In the genomic region with DNA sequence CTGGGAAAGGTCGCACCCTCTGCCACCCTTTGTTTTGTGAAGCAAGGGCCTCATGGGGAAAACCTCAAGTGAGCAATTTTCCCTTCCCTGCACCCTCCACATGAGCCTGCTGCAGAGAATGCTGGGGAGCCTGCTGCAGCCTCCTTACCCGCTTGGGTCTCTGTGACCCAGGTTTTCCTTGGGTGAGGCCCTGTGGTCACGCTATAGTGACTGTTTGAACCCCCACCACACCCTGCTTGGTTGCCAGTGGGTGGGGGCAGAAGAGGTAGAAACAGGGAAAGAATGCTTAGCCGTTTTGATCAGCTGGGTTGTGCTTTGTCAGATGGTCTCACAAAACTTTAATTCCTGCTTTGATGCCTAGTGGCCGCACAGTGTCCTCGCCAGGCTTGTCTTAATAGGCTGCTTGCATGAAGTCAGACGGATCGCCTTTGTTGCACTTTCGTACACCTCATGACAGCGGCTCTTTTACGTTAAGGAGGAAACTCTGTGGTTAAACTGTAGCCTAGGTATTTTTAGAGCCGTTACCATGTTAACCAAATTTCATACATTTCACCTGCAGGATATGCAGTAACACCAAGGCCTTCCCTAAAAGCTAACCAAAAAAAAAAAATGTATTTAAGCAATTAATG, we compare ENCODE assay signal across 8 mouse cellular contexts.
DNase-seq lines count a peak whose midpoint lies in the region; ATAC-seq and TF ChIP-seq lines count a peak whose summit lies in the region.

No protein-coding gene starts in this region.

- no peaks in the 10 kb centered on the region for H3K27me3 ChIP-seq in liver, embryonic 11.5 days (replicated peaks; ENCODE audit: control insufficient read depth, insufficient read depth, low read length)
- no peaks in the 10 kb centered on the region for H3K27me3 ChIP-seq in small intestine, adult 2 months (ENCODE audit: control insufficient read depth, insufficient read depth, low read length)
- 0 out of 2 replicates have a peak, but pooled peaks cover 1% of the 10 kb centered on the region for H3K27me3 ChIP-seq in forebrain, embryonic 12.5 days

- H3K9me3 ChIP-seq in liver, embryonic 11.5 days (ENCODE audit: control insufficient read depth, low read length), result no peaks in the 10 kb centered on the region
- H3K9me3 ChIP-seq in forebrain, embryonic 12.5 days, result no peaks in the 10 kb centered on the region

- no peak for TF ChIP-seq CTCF in brain, embryonic 14.5 days (IDR thresholded peaks at IDR 0.05; ENCODE audit: borderline replicate concordance, extremely low read depth, insufficient read depth, insufficient read length)
- peak; percentile 16; the same call in 1 of the 2 replicates for TF ChIP-seq CTCF in small intestine, adult 2 months (IDR thresholded peaks at IDR 0.05; ENCODE audit: extremely low read depth, insufficient read length, insufficient replicate concordance, low read depth, low read length)

- peak overlapping the region; percentile 20; the same call in 1 of the 2 replicates for H3K4me2 ChIP-seq in liver, embryonic 11.5 days
- no peak overlapping the region for H3K4me2 ChIP-seq in forebrain, embryonic 12.5 days

- WGBS in liver, embryonic 11.5 days, result 41% methylated on average over 12 of the region's 12 CpGs
- 23% methylated on average over 12 of the region's 12 CpGs for WGBS in small intestine, adult 2 months
- WGBS in forebrain, embryonic 12.5 days, result 25% methylated on average over 12 of the region's 12 CpGs

- DNase-seq in adrenal gland, adult (ENCODE audit: inconsistent age in 2 of 2, low spot score in 1 of 2), result peak; percentile 13 to 33
- DNase-seq in adrenal gland, postnatal 10 days, result no peak
- DNase-seq in brain, embryonic 14.5 days (ENCODE audit: low read depth), result peak; percentile 23
- DNase-seq in liver, embryonic 11.5 days (ENCODE audit: low spot score), result no peak
- no peak for DNase-seq in frontal cortex, postnatal 14 days (ENCODE audit: low spot score in 2 of 2)
- DNase-seq in heart, adult 18-20 months, result no peak

- H3K4me1 ChIP-seq in liver, embryonic 11.5 days (replicated peaks; ENCODE audit: control insufficient read depth, insufficient read depth, low read length), result peaks cover 8% of the 10 kb centered on the region
- peaks cover 8% of the 10 kb centered on the region for H3K4me1 ChIP-seq in small intestine, adult 2 months (ENCODE audit: control insufficient read depth, insufficient read depth, insufficient read length, low read length)
- H3K4me1 ChIP-seq in forebrain, embryonic 12.5 days, result peaks cover 20% of the 10 kb centered on the region

- TF ChIP-seq POLR2A in brain, embryonic 14.5 days (IDR thresholded peaks at IDR 0.05; ENCODE audit: borderline replicate concordance, extremely low read depth, insufficient read depth, insufficient read length, poor library complexity, severe bottlenecking), result no peak
- TF ChIP-seq POLR2A in small intestine, adult 2 months (IDR thresholded peaks at IDR 0.05; ENCODE audit: low read depth, low read length), result no peak

- no peak for ATAC-seq in liver, embryonic 11.5 days (replicated peaks; ENCODE audit: low FRiP score)
- no peak for ATAC-seq in forebrain, embryonic 12.5 days (ENCODE audit: low FRiP score)

- no peak overlapping the region for H3K4me3 ChIP-seq in liver, embryonic 11.5 days (ENCODE audit: low read depth, low read length)
- no peak overlapping the region for H3K4me3 ChIP-seq in small intestine, adult 2 months (ENCODE audit: low read depth, low read length)
- no peak overlapping the region for H3K4me3 ChIP-seq in forebrain, embryonic 12.5 days (replicated peaks)

- no peak overlapping the region for H3K27ac ChIP-seq in liver, embryonic 11.5 days (ENCODE audit: low read depth, low read length)
- H3K27ac ChIP-seq in small intestine, adult 2 months (ENCODE audit: insufficient read depth, low read depth, low read length), result peak overlapping the region; percentile 65
- no peak overlapping the region for H3K27ac ChIP-seq in forebrain, embryonic 12.5 days

- no peak overlapping the region for H3K9ac ChIP-seq in liver, embryonic 11.5 days (ENCODE audit: low read depth, low read length)
- H3K9ac ChIP-seq in forebrain, embryonic 12.5 days, result no peak overlapping the region

- H3K36me3 ChIP-seq in liver, embryonic 11.5 days (ENCODE audit: control insufficient read depth, insufficient read depth, low read length), result no peaks in the 10 kb centered on the region
- no peaks in the 10 kb centered on the region for H3K36me3 ChIP-seq in small intestine, adult 2 months (ENCODE audit: control insufficient read depth, insufficient read depth, low read length)
- H3K36me3 ChIP-seq in forebrain, embryonic 12.5 days (replicated peaks), result no peaks in the 10 kb centered on the region

Comparison
In these comparisons a context has a peak if more than half of its experiments do, and no peak if none do; other contexts are left out.
1. DNase-seq: peak in adrenal gland, adult (2 of 2) and brain, embryonic 14.5 days (single experiment); none in adrenal gland, postnatal 10 days (single experiment), liver, embryonic 11.5 days (single experiment), frontal cortex, postnatal 14 days (0 of 2) and heart, adult 18-20 months (0 of 2).